Mouse (Mus musculus): ENCODE results near the gene Ikzf3. TPM values are rescaled to one million over a fixed set of nuclear protein-coding genes. Genes with fewer than 3 reads are reported as not detected.

Ikzf3 gene
- polyA plus RNA-seq, 1 experiment from 2014 or later = 0.73 TPM

GRCm38 (mm10) chr11:98485749-98486148 lies 60.1 kb downstream of the Ikzf3 start:
- Histone ChIP-seq H3K4me1 (ENCODE audit: control insufficient read depth, insufficient read depth, low read length) (no peaks in the 10 kb centered on the region), H3K36me3 (ENCODE audit: control insufficient read depth, insufficient read depth, low read length) (no peaks in the 10 kb centered on the region), H3K4me2 (replicated peaks; ENCODE audit: low read depth, low read length) (no peak overlapping the region), H3K27me3 (ENCODE audit: control insufficient read depth, insufficient read depth, low read length) (no peaks in the 10 kb centered on the region; the same call in 1 of the 2 replicates), H3K9ac (ENCODE audit: low read depth, low read length) (no peak overlapping the region), H3K27ac (ENCODE audit: low read depth, low read length) (no peak overlapping the region), H3K4me3 (ENCODE audit: low read length) (no peak overlapping the region), H3K9me3 (ENCODE audit: control insufficient read depth, low read length) (no peaks in the 10 kb centered on the region)
- no peak for ATAC-seq (ENCODE audit: low FRiP score, low TSS enrichment)
- 94% methylated on average over 2 of the region's 2 CpGs for WGBS

- Histone ChIP-seq H3K4me1 (ENCODE audit: control insufficient read depth, insufficient read depth, low read length) (no peaks in the 10 kb centered on the region), H3K27me3 (ENCODE audit: control insufficient read depth, insufficient read depth, low read length) (no peaks in the 10 kb centered on the region), H3K9me3 (ENCODE audit: control insufficient read depth, low read length) (no peaks in the 10 kb centered on the region), H3K9ac (ENCODE audit: low read depth, low read length) (no peak overlapping the region), H3K36me3 (ENCODE audit: control insufficient read depth, insufficient read depth, low read length) (no peaks in the 10 kb centered on the region), H3K4me2 (replicated peaks; ENCODE audit: low read depth, low read length) (no peak overlapping the region), H3K27ac (ENCODE audit: low read depth, low read length) (no peak overlapping the region), H3K4me3 (ENCODE audit: low read length) (no peak overlapping the region)
- 84% methylated on average over 10 of the region's 10 CpGs for WGBS
- no peak for ATAC-seq (ENCODE audit: low FRiP score, low TSS enrichment)
Observed at GRCm38 (mm10) chr11:98482067-98482466, 63.8 kb downstream of the Ikzf3 start.

- Histone ChIP-seq H3K4me2 (replicated peaks; ENCODE audit: low read depth, low read length) (no peak overlapping the region), H3K9ac (ENCODE audit: low read depth, low read length) (no peak overlapping the region), H3K9me3 (ENCODE audit: control insufficient read depth, low read length) (no peaks in the 10 kb centered on the region), H3K4me1 (ENCODE audit: control insufficient read depth, insufficient read depth, low read length) (no peaks in the 10 kb centered on the region), H3K4me3 (ENCODE audit: low read length) (no peak overlapping the region), H3K27me3 (ENCODE audit: control insufficient read depth, insufficient read depth, low read length) (no peaks in the 10 kb centered on the region), H3K36me3 (ENCODE audit: control insufficient read depth, insufficient read depth, low read length) (no peaks in the 10 kb centered on the region), H3K27ac (ENCODE audit: low read depth, low read length) (no peak overlapping the region)
- no peak for ATAC-seq (ENCODE audit: low FRiP score, low TSS enrichment)
- 61% methylated on average over 6 of the region's 6 CpGs for WGBS
Observed at GRCm38 (mm10) chr11:98481231-98481630, 64.6 kb downstream of the Ikzf3 start.

- H3K4me1 ChIP-seq (ENCODE audit: control insufficient read depth, insufficient read depth, low read length) = no peaks in the 10 kb centered on the region
- no peak for ATAC-seq (ENCODE audit: low FRiP score, low TSS enrichment)
- no peak overlapping the region for H3K27ac ChIP-seq (ENCODE audit: low read depth, low read length)
- no peak overlapping the region for H3K4me2 ChIP-seq (replicated peaks; ENCODE audit: low read depth, low read length)
- no peak overlapping the region for H3K4me3 ChIP-seq (ENCODE audit: low read length)
- WGBS = 83% methylated on average over 12 of the region's 12 CpGs
- H3K27me3 ChIP-seq (ENCODE audit: control insufficient read depth, insufficient read depth, low read length) = no peaks in the 10 kb centered on the region
- H3K9me3 ChIP-seq (ENCODE audit: control insufficient read depth, low read length) = no peaks in the 10 kb centered on the region
- H3K36me3 ChIP-seq (ENCODE audit: control insufficient read depth, insufficient read depth, low read length) = no peaks in the 10 kb centered on the region
- no peak overlapping the region for H3K9ac ChIP-seq (ENCODE audit: low read depth, low read length)
Observed at GRCm38 (mm10) chr11:98479940-98480497, 65.8 kb downstream of the Ikzf3 start.

GRCm38 (mm10) chr11:98479026-98479939 lies 66.5 kb downstream of the Ikzf3 start:
- Histone ChIP-seq H3K36me3 (ENCODE audit: control insufficient read depth, insufficient read depth, low read length) (no peaks in the 10 kb centered on the region), H3K4me1 (ENCODE audit: control insufficient read depth, insufficient read depth, low read length) (no peaks in the 10 kb centered on the region), H3K27ac (ENCODE audit: low read depth, low read length) (no peak overlapping the region), H3K4me3 (ENCODE audit: low read length) (no peak overlapping the region), H3K9me3 (ENCODE audit: control insufficient read depth, low read length) (no peaks in the 10 kb centered on the region), H3K9ac (ENCODE audit: low read depth, low read length) (no peak overlapping the region), H3K4me2 (replicated peaks; ENCODE audit: low read depth, low read length) (no peak overlapping the region), H3K27me3 (ENCODE audit: control insufficient read depth, insufficient read depth, low read length) (no peaks in the 10 kb centered on the region)
- ATAC-seq (ENCODE audit: low FRiP score, low TSS enrichment) = no peak
- 80% methylated on average over 13 of the region's 13 CpGs for WGBS

GRCm38 (mm10) chr11:98477011-98477701 lies 68.7 kb downstream of the Ikzf3 start:
- H3K4me1 ChIP-seq (ENCODE audit: control insufficient read depth, insufficient read depth, low read length) = no peaks in the 10 kb centered on the region
- ATAC-seq (ENCODE audit: low FRiP score, low TSS enrichment) = no peak
- no peaks in the 10 kb centered on the region for H3K27me3 ChIP-seq (ENCODE audit: control insufficient read depth, insufficient read depth, low read length)
- H3K36me3 ChIP-seq (ENCODE audit: control insufficient read depth, insufficient read depth, low read length) = no peaks in the 10 kb centered on the region
- no peak overlapping the region for H3K4me2 ChIP-seq (replicated peaks; ENCODE audit: low read depth, low read length)
- H3K27ac ChIP-seq (ENCODE audit: low read depth, low read length) = no peak overlapping the region
- no peaks in the 10 kb centered on the region for H3K9me3 ChIP-seq (ENCODE audit: control insufficient read depth, low read length)
- 45% methylated on average over 14 of the region's 14 CpGs for WGBS
- H3K4me3 ChIP-seq (ENCODE audit: low read length) = no peak overlapping the region
- H3K9ac ChIP-seq (ENCODE audit: low read depth, low read length) = no peak overlapping the region

GRCm38 (mm10) chr11:98476434-98476807 lies 69.4 kb downstream of the Ikzf3 start:
- H3K4me3 ChIP-seq (ENCODE audit: low read length) = no peak overlapping the region
- no peaks in the 10 kb centered on the region for H3K36me3 ChIP-seq (ENCODE audit: control insufficient read depth, insufficient read depth, low read length)
- 77% methylated on average over 4 of the region's 4 CpGs for WGBS
- no peaks in the 10 kb centered on the region for H3K9me3 ChIP-seq (ENCODE audit: control insufficient read depth, low read length)
- H3K9ac ChIP-seq (ENCODE audit: low read depth, low read length) = no peak overlapping the region
- H3K27ac ChIP-seq (ENCODE audit: low read depth, low read length) = no peak overlapping the region
- no peaks in the 10 kb centered on the region for H3K4me1 ChIP-seq (ENCODE audit: control insufficient read depth, insufficient read depth, low read length)
- H3K27me3 ChIP-seq (ENCODE audit: control insufficient read depth, insufficient read depth, low read length) = no peaks in the 10 kb centered on the region
- ATAC-seq (ENCODE audit: low FRiP score, low TSS enrichment) = no peak
- H3K4me2 ChIP-seq (replicated peaks; ENCODE audit: low read depth, low read length) = no peak overlapping the region

- no peak for ATAC-seq (ENCODE audit: low FRiP score, low TSS enrichment)
- H3K9ac ChIP-seq (ENCODE audit: low read depth, low read length) = no peak overlapping the region
- no peaks in the 10 kb centered on the region for H3K36me3 ChIP-seq (ENCODE audit: control insufficient read depth, insufficient read depth, low read length)
- H3K27ac ChIP-seq (ENCODE audit: low read depth, low read length) = no peak overlapping the region
- WGBS = 90% methylated on average over 9 of the region's 9 CpGs
- H3K4me2 ChIP-seq (replicated peaks; ENCODE audit: low read depth, low read length) = no peak overlapping the region
- H3K9me3 ChIP-seq (ENCODE audit: control insufficient read depth, low read length) = no peaks in the 10 kb centered on the region
- no peaks in the 10 kb centered on the region for H3K27me3 ChIP-seq (ENCODE audit: control insufficient read depth, insufficient read depth, low read length)
- H3K4me3 ChIP-seq (ENCODE audit: low read length) = no peak overlapping the region
- H3K4me1 ChIP-seq (ENCODE audit: control insufficient read depth, insufficient read depth, low read length) = no peaks in the 10 kb centered on the region
Observed at GRCm38 (mm10) chr11:98475630-98476433, 70.0 kb downstream of the Ikzf3 start.

All from kidney, embryonic 14.5 days (tissue).